Mouse (Mus musculus) myocyte (in vitro differentiated cells): ENCODE results near the gene Cdc27.

Experiments
- CEBPB ChIP-seq: IDR thresholded peaks from 2 replicates; pipeline ENCODE4 v1.6.1; 2011; ENCODE audit warnings: mild to moderate bottlenecking, moderate library complexity; ENCODE audit not compliant: poor library complexity, insufficient read depth, severe bottlenecking
- E2F4 ChIP-seq: IDR thresholded peaks from one replicate; pipeline ENCODE4 v1.6.1; 2011; ENCODE audit warnings: mild to moderate bottlenecking, control low read depth, moderate library complexity; ENCODE audit not compliant: insufficient read depth
- MAX ChIP-seq: IDR thresholded peaks from one replicate; pipeline ENCODE4 v1.6.1; 2011; ENCODE audit warnings: low read depth, mild to moderate bottlenecking, control low read depth
- MYOG ChIP-seq, 3 experiments: IDR thresholded peaks; one replicate each; pipeline ENCODE4 v1.6.1; 2011; ENCODE audit warnings: control low read depth in 2 of 3, low read depth in 2 of 3, mild to moderate bottlenecking in 2 of 3; ENCODE audit not compliant: insufficient read length in 2 of 3, control insufficient read depth in 1 of 3, insufficient read depth in 1 of 3
- POLR2A ChIP-seq: IDR thresholded peaks from one replicate; pipeline ENCODE4 v1.6.1; 2011; ENCODE audit warnings: low read depth, mild to moderate bottlenecking, control low read depth, moderate library complexity; ENCODE audit not compliant: insufficient read length
- TCF12 ChIP-seq: IDR thresholded peaks from one replicate; pipeline ENCODE4 v1.6.1; 2011; ENCODE audit warnings: mild to moderate bottlenecking, control low read depth; ENCODE audit not compliant: poor library complexity, insufficient read depth, severe bottlenecking
- TCF3 ChIP-seq: IDR thresholded peaks from one replicate; pipeline ENCODE4 v1.6.1; 2011; ENCODE audit warnings: low read depth, control low read depth; ENCODE audit not compliant: insufficient read length
- USF1 ChIP-seq: IDR thresholded peaks from one replicate; pipeline ENCODE4 v1.6.1; 2011; ENCODE audit warnings: low read depth, mild to moderate bottlenecking, control low read depth, moderate library complexity

DNA sequence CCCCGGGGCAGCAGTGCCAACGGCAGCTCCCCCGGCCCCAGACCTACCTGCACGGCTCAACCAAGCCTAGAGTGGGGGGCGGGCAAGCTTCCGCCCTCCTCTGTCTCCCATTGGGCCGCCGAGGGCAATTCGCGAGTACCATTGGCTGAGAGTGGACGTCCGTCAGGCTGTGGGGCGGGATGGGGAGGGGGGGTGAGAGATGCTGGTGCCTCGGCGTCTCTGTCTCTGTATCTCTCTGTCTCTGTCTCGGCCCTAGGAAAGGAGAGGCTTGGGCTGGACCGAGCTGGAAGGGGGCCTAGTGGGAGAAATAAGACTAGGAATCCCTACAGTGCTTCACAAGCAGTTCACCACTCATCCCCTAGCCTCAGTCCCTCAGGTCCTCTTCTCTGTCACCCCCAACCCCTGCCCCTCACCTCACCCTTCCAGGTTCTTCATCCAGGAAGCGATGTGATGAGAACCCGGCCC, 81.0 kb downstream of the Cdc27 start:
- TF ChIP-seq E2F4: no peak
- TF ChIP-seq MYOG (IDR thresholded peaks at IDR 0.05; ENCODE audit: control insufficient read depth in 1 of 3, insufficient read depth in 1 of 3, insufficient read length in 2 of 3, low read depth in 2 of 3): no peak
- TF ChIP-seq POLR2A: peak; percentile 35
- TF ChIP-seq MAX: no peak
- no peak for TF ChIP-seq TCF3
- TF ChIP-seq TCF12: no peak
- TF ChIP-seq USF1: no peak
- TF ChIP-seq CEBPB: no peak
